Mouse (Mus musculus): ENCODE measurements around the gene Pigt.
A peak's percentile ranks its signal among the peaks of the same experiment; 100 is the strongest.

Gene Pigt

GRCm38 (mm10) chr2:164486258-164487114, 10.8 kb upstream of the Pigt start:
- DNase-seq (ENCODE audit: low spot score in 2 of 2) = peak; percentile 11 to 32

- DNase-seq (ENCODE audit: low spot score in 2 of 2) = no peak
Measured at GRCm38 (mm10) chr2:164487115-164487527, 10.2 kb upstream of the Pigt start.

GRCm38 (mm10) chr2:164487812-164488211, 9.5 kb upstream of the Pigt start:
- no peak for DNase-seq (ENCODE audit: low spot score in 2 of 2)

- DNase-seq (ENCODE audit: low spot score in 2 of 2) = no peak
Measured at GRCm38 (mm10) chr2:164494126-164494525, 3.2 kb upstream of the Pigt start.

- no peak for DNase-seq (ENCODE audit: low spot score in 2 of 2)
Measured at GRCm38 (mm10) chr2:164496331-164496730, 989 bp upstream of the Pigt start.

GRCm38 (mm10) chr2:164497691-164498268, 460 bp downstream of the Pigt start:
- DNase-seq (ENCODE audit: low spot score in 2 of 2) = no peak

- no peak for DNase-seq (ENCODE audit: low spot score in 2 of 2)
Measured at GRCm38 (mm10) chr2:164499317-164499716, 2.0 kb downstream of the Pigt start.

GRCm38 (mm10) chr2:164500511-164500910, 3.2 kb downstream of the Pigt start:
- DNase-seq (ENCODE audit: low spot score in 2 of 2) = no peak

- no peak for DNase-seq (ENCODE audit: low spot score in 2 of 2)
Measured at GRCm38 (mm10) chr2:164504919-164505318, 7.6 kb downstream of the Pigt start.

GRCm38 (mm10) chr2:164505619-164506347, 8.5 kb downstream of the Pigt start:
- DNase-seq (ENCODE audit: low spot score in 2 of 2) = no peak

GRCm38 (mm10) chr2:164507811-164508210, 10.5 kb downstream of the Pigt start:
- no peak for DNase-seq (ENCODE audit: low spot score in 2 of 2)

GRCm38 (mm10) chr2:164510621-164511190, 13.4 kb downstream of the Pigt start:
- DNase-seq (ENCODE audit: low spot score in 2 of 2) = no peak

- no peak for DNase-seq (ENCODE audit: low spot score in 2 of 2)
Measured at GRCm38 (mm10) chr2:164512121-164512909, 15.0 kb downstream of the Pigt start.

GRCm38 (mm10) chr2:164513389-164513788, 16.1 kb downstream of the Pigt start:
- no peak for DNase-seq (ENCODE audit: low spot score in 2 of 2)

- no peak for DNase-seq (ENCODE audit: low spot score in 2 of 2)
Measured at GRCm38 (mm10) chr2:164514916-164515315, 17.6 kb downstream of the Pigt start.

- DNase-seq (ENCODE audit: low spot score in 2 of 2) = no peak
Measured at GRCm38 (mm10) chr2:164515897-164516296, 18.6 kb downstream of the Pigt start.

GRCm38 (mm10) chr2:164516592-164516991, 19.3 kb downstream of the Pigt start:
- DNase-seq (ENCODE audit: low spot score in 2 of 2) = no peak

- DNase-seq (ENCODE audit: low spot score in 2 of 2) = peak; percentile 69 to 77
Measured at GRCm38 (mm10) chr2:164517485-164518221, 20.3 kb downstream of the Pigt start.

- no peak for DNase-seq (ENCODE audit: low spot score in 2 of 2)
Measured at GRCm38 (mm10) chr2:164518266-164519170, 21.2 kb downstream of the Pigt start.

- DNase-seq (ENCODE audit: low spot score in 2 of 2) = no peak
Measured at GRCm38 (mm10) chr2:164519171-164519526, 21.8 kb downstream of the Pigt start.

All from natural killer cell, adult 2 months (primary cell).